Mouse (Mus musculus): Measurements from ENCODE around the gene Il5ra. TPM values are rescaled to one million over a fixed set of nuclear protein-coding genes. Genes with fewer than 3 reads are reported as not detected.

Gene Il5ra
- polyA plus RNA-seq, 1 experiment from 2014 or later, result not detected

- no peaks in the 10 kb centered on the region for H3K36me3 ChIP-seq (ENCODE audit: control insufficient read depth, insufficient read depth)
- no peaks in the 10 kb centered on the region for H3K9me3 ChIP-seq (ENCODE audit: control insufficient read depth, low read length)
- no peak for ATAC-seq
- 66% methylated on average over 3 of the region's 3 CpGs for WGBS
- H3K4me2 ChIP-seq (ENCODE audit: low read length), result no peak overlapping the region
- no peaks in the 10 kb centered on the region for H3K27me3 ChIP-seq (replicated peaks; ENCODE audit: control insufficient read depth, insufficient read depth, low read length)
- H3K9ac ChIP-seq (replicated peaks; ENCODE audit: low read depth, low read length), result no peak overlapping the region
- no peaks in the 10 kb centered on the region for H3K4me1 ChIP-seq (replicated peaks; ENCODE audit: control insufficient read depth, insufficient read depth, low read length)
- no peak overlapping the region for H3K4me3 ChIP-seq (replicated peaks; ENCODE audit: low read length)
- H3K27ac ChIP-seq (ENCODE audit: low read length), result no peak overlapping the region
Observed at GRCm38 (mm10) chr6:106705506-106706035, 43.3 kb downstream of the Il5ra start.

- Histone ChIP-seq H3K4me2 (ENCODE audit: low read length) (no peak overlapping the region), H3K9me3 (ENCODE audit: control insufficient read depth, low read length) (no peaks in the 10 kb centered on the region), H3K27ac (ENCODE audit: low read length) (no peak overlapping the region), H3K4me1 (replicated peaks; ENCODE audit: control insufficient read depth, insufficient read depth, low read length) (no peaks in the 10 kb centered on the region), H3K27me3 (replicated peaks; ENCODE audit: control insufficient read depth, insufficient read depth, low read length) (no peaks in the 10 kb centered on the region), H3K36me3 (ENCODE audit: control insufficient read depth, insufficient read depth) (no peaks in the 10 kb centered on the region), H3K9ac (replicated peaks; ENCODE audit: low read depth, low read length) (no peak overlapping the region), H3K4me3 (replicated peaks; ENCODE audit: low read length) (no peak overlapping the region)
- no peak for ATAC-seq
- WGBS, result 76% methylated on average over 3 of the region's 3 CpGs
Observed at GRCm38 (mm10) chr6:106701931-106702330, 46.9 kb downstream of the Il5ra start.

GRCm38 (mm10) chr6:106675581-106675980, 73.3 kb downstream of the Il5ra start:
- Histone ChIP-seq H3K36me3 (ENCODE audit: control insufficient read depth, insufficient read depth) (no peaks in the 10 kb centered on the region), H3K9me3 (ENCODE audit: control insufficient read depth, low read length) (no peaks in the 10 kb centered on the region), H3K4me2 (ENCODE audit: low read length) (no peak overlapping the region), H3K4me3 (replicated peaks; ENCODE audit: low read length) (no peak overlapping the region), H3K27ac (ENCODE audit: low read length) (no peak overlapping the region), H3K9ac (replicated peaks; ENCODE audit: low read depth, low read length) (no peak overlapping the region), H3K27me3 (replicated peaks; ENCODE audit: control insufficient read depth, insufficient read depth, low read length) (no peaks in the 10 kb centered on the region), H3K4me1 (replicated peaks; ENCODE audit: control insufficient read depth, insufficient read depth, low read length) (no peaks in the 10 kb centered on the region)
- WGBS, result 85% methylated on average over 8 of the region's 8 CpGs
- ATAC-seq, result no peak

GRCm38 (mm10) chr6:106663780-106664651, 84.8 kb downstream of the Il5ra start:
- H3K36me3 ChIP-seq (ENCODE audit: control insufficient read depth, insufficient read depth), result no peaks in the 10 kb centered on the region
- no peak for ATAC-seq
- 21% methylated on average over 6 of the region's 6 CpGs for WGBS
- no peaks in the 10 kb centered on the region for H3K27me3 ChIP-seq (replicated peaks; ENCODE audit: control insufficient read depth, insufficient read depth, low read length)
- no peak overlapping the region for H3K9ac ChIP-seq (replicated peaks; ENCODE audit: low read depth, low read length)
- no peaks in the 10 kb centered on the region for H3K4me1 ChIP-seq (replicated peaks; ENCODE audit: control insufficient read depth, insufficient read depth, low read length)
- no peak overlapping the region for H3K4me2 ChIP-seq (ENCODE audit: low read length)
- no peaks in the 10 kb centered on the region for H3K9me3 ChIP-seq (ENCODE audit: control insufficient read depth, low read length)
- no peak overlapping the region for H3K4me3 ChIP-seq (replicated peaks; ENCODE audit: low read length)
- H3K27ac ChIP-seq (ENCODE audit: low read length), result no peak overlapping the region

Other genes with a start within 250 kb of the Il5ra start
- 66.6 and 78.1 TPM in 2 replicates for gene Trnt1, start 20.1 kb upstream of the Il5ra start, polyA plus RNA-seq (2015; fragmentation: Nextera tagmentation; extraction: Ambion mirVana)
- gene Crbn, start 51.0 kb upstream of the Il5ra start, polyA plus RNA-seq (2015; fragmentation: Nextera tagmentation; extraction: Ambion mirVana), result 67.4 and 74.3 TPM in 2 replicates